Comparison of ENCODE assay signal across 27 mouse cellular contexts in the genomic region with DNA sequence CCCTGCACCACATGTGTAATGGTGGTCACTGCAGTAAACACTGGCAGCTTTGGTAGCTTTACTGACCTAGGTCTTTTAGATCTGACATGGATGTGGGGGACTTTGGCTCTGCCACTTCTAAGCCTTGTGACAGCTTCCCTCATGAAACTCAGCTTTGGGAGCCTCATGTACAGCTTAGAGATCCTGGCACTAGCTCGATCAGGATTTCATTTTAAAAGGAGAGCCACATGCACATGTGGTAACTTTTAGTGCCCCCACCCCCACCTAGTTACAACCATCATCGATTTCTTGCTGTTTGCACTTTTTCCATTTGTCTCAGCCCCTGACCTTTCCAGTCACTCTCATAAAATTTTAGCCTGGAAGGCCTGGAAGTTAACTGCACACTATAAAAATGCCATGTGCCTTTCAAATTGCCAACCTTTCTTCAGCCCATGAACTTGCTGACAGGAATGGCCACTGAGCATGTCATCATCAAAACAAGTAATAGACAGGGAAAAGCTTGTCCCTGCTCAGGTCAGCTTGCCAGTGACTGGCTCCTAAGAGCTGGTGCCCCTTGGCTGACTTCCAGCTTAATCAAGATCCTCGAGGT.
A peak's percentile ranks its signal among the peaks of the same experiment; 100 is the strongest.
DNase-seq lines count a peak whose midpoint lies in the region; ATAC-seq and TF ChIP-seq lines count a peak whose summit lies in the region.
"Had no signal": no experiment of that assay in that cellular context is flagged by ENCODE, and none has a peak within 500 bp of the region (broad histone marks: within the 10 kb centered on the region; RNA-seq: fewer than 3 reads in every experiment).

No protein-coding gene starts in this region.

- 70% methylated on average over 3 of the region's 3 CpGs for WGBS in midbrain, embryonic 11.5 days
- 63% methylated on average over 3 of the region's 3 CpGs for whole genome bisulfite sequencing in midbrain, postnatal 0 days
- 7% methylated on average over 3 of the region's 3 CpGs for WGBS in limb, embryonic 13.5 days

- no peaks in the 10 kb centered on the region for H3K27me3 ChIP-seq in midbrain, embryonic 11.5 days (ENCODE audit: control insufficient read depth, insufficient read depth, low read length)
- no peaks in the 10 kb centered on the region for H3K27me3 ChIP-seq in midbrain, postnatal 0 days (ENCODE audit: insufficient read depth, low read length)
- no peaks in the 10 kb centered on the region for H3K27me3 ChIP-seq in limb, embryonic 13.5 days
- H3K27me3 ChIP-seq: forebrain, embryonic 15.5 days; heart, embryonic 13.5 days; limb, embryonic 15.5 days; stomach, embryonic 15.5 days had no signal

- H3K36me3 ChIP-seq in midbrain, embryonic 11.5 days (ENCODE audit: control insufficient read depth, insufficient read depth, low read length) = no peaks in the 10 kb centered on the region
- H3K36me3 ChIP-seq in midbrain, postnatal 0 days (ENCODE audit: insufficient read depth, low read length) = no peaks in the 10 kb centered on the region
- no peaks in the 10 kb centered on the region for H3K36me3 ChIP-seq in limb, embryonic 13.5 days
- H3K36me3 ChIP-seq: forebrain, embryonic 15.5 days; heart, embryonic 13.5 days; limb, embryonic 15.5 days; stomach, embryonic 15.5 days had no signal

- H3K27ac ChIP-seq in midbrain, embryonic 11.5 days (ENCODE audit: low read depth, low read length) = no peak overlapping the region
- no peak overlapping the region for H3K27ac ChIP-seq in midbrain, postnatal 0 days (ENCODE audit: low read depth, low read length)
- peak overlapping the region; percentile 12; the same call in 1 of the 2 replicates for H3K27ac ChIP-seq in limb, embryonic 13.5 days
- H3K27ac ChIP-seq: forebrain, embryonic 15.5 days; heart, embryonic 13.5 days; hindbrain, embryonic 14.5 days; limb, embryonic 15.5 days; stomach, embryonic 15.5 days had no signal

- H3K9ac ChIP-seq in midbrain, embryonic 11.5 days (ENCODE audit: low read length) = no peak overlapping the region
- no peak overlapping the region for H3K9ac ChIP-seq in midbrain, postnatal 0 days (replicated peaks; ENCODE audit: low read length, poor library complexity, severe bottlenecking)
- H3K9ac ChIP-seq in limb, embryonic 13.5 days = no peak overlapping the region
- H3K9ac ChIP-seq: forebrain, embryonic 15.5 days; heart, embryonic 13.5 days; hindbrain, embryonic 14.5 days; limb, embryonic 15.5 days; stomach, embryonic 15.5 days had no signal

- no peak for TF ChIP-seq CTCF in midbrain, postnatal 0 days (IDR thresholded peaks at IDR 0.05)

- no peak for ATAC-seq in midbrain, embryonic 11.5 days (ENCODE audit: low FRiP score)
- no peak for ATAC-seq in midbrain, postnatal 0 days (ENCODE audit: low FRiP score)
- ATAC-seq in limb, embryonic 13.5 days (ENCODE audit: low FRiP score, low read depth) = peak; percentile 57
- ATAC-seq: forebrain, embryonic 15.5 days; inflammation-experienced regulatory T-cells, adult 6 months; Patski had no signal

- H3K4me3 ChIP-seq in midbrain, embryonic 11.5 days (ENCODE audit: low read depth, low read length) = no peak overlapping the region
- H3K4me3 ChIP-seq in midbrain, postnatal 0 days (ENCODE audit: low read depth, low read length) = no peak overlapping the region
- no peak overlapping the region for H3K4me3 ChIP-seq in limb, embryonic 13.5 days
- H3K4me3 ChIP-seq: forebrain, embryonic 15.5 days; heart, embryonic 13.5 days; limb, embryonic 15.5 days; megakaryocyte, embryonic 14.5 days; stomach, embryonic 15.5 days had no signal

- H3K4me2 ChIP-seq in midbrain, embryonic 11.5 days = no peak overlapping the region
- H3K4me2 ChIP-seq in midbrain, postnatal 0 days (ENCODE audit: low read depth, low read length, poor library complexity, severe bottlenecking) = no peak overlapping the region
- peak overlapping the region; percentile 14; the same call in 1 of the 2 replicates for H3K4me2 ChIP-seq in limb, embryonic 13.5 days (replicated peaks)
- H3K4me2 ChIP-seq: forebrain, embryonic 15.5 days; heart, embryonic 13.5 days; hindbrain, embryonic 14.5 days; limb, embryonic 15.5 days; stomach, embryonic 15.5 days had no signal

- DNase-seq in heart, adult 11 months = peak; percentile 73
- no peak for DNase-seq in heart, adult 18-20 months
- peak; percentile 44 for DNase-seq in midbrain, embryonic 11.5 days (ENCODE audit: low spot score, missing footprints)
- no peak for DNase-seq in midbrain, postnatal 0 days (ENCODE audit: low spot score)
- DNase-seq in forelimb bud, embryonic 11.5 days (ENCODE audit: low read depth, low spot score) = peak; percentile 81
- no peak for DNase-seq in lung, postnatal 25 days (ENCODE audit: low spot score)
- no peak for DNase-seq in frontal cortex, postnatal 10 days (ENCODE audit: low spot score in 2 of 2)
- DNase-seq: adrenal gland, postnatal 10 days; cerebellum, adult 8-10 months; cerebellum, postnatal 25 days; gastrocnemius, postnatal 36 days; heart, postnatal 10 days; kidney, adult 9 months; kidney, postnatal 10 days; lung, postnatal 4 days; midbrain, embryonic 14.5 days; right cerebral cortex, postnatal 25 days; thymus, postnatal 14 days had no signal

- H3K9me3 ChIP-seq in midbrain, embryonic 11.5 days (ENCODE audit: control insufficient read depth, low read length) = no peaks in the 10 kb centered on the region
- no peaks in the 10 kb centered on the region for H3K9me3 ChIP-seq in midbrain, postnatal 0 days (ENCODE audit: low read length)
- H3K9me3 ChIP-seq in limb, embryonic 13.5 days = no peaks in the 10 kb centered on the region
- H3K9me3 ChIP-seq: forebrain, embryonic 15.5 days; heart, embryonic 13.5 days; limb, embryonic 15.5 days; megakaryocyte, embryonic 14.5 days; stomach, embryonic 15.5 days had no signal

- H3K4me1 ChIP-seq in midbrain, embryonic 11.5 days (ENCODE audit: control insufficient read depth, insufficient read depth, low read length) = peaks cover 7% of the 10 kb centered on the region
- no peaks in the 10 kb centered on the region for H3K4me1 ChIP-seq in midbrain, postnatal 0 days (ENCODE audit: insufficient read depth, low read length)
- H3K4me1 ChIP-seq in limb, embryonic 13.5 days = peaks cover 45% of the 10 kb centered on the region
- H3K4me1 ChIP-seq: megakaryocyte, embryonic 14.5 days; stomach, embryonic 15.5 days had no signal

Comparison
In these comparisons a context has a peak if more than half of its experiments do, and no peak if none do; other contexts are left out.
1. DNase-seq: peak in heart, adult 11 months (single experiment), midbrain, embryonic 11.5 days (single experiment) and forelimb bud, embryonic 11.5 days (single experiment); none in heart, adult 18-20 months (0 of 2), midbrain, postnatal 0 days (single experiment), lung, postnatal 25 days (single experiment) and frontal cortex, postnatal 10 days (0 of 2).